Mouse (Mus musculus) midbrain, embryonic 14.5 days (tissue): Measurements from ENCODE around the gene Ints1. TPM values are rescaled to one million over a fixed set of nuclear protein-coding genes. Genes with fewer than 3 reads are reported as not detected.

ENCODE experiments used
- ATAC-seq: fragments of 200-750 bp; cut with Nextera tagmentation; 2 replicates; pipeline ENCODE4 v1.8.0; 2017; ENCODE audit warnings: moderate number of reproducible peaks, moderate library complexity; ENCODE audit not compliant: low FRiP score, low TSS enrichment
- DNase-seq: peaks from one replicate; pipeline ENCODE4 v3.0.0-alpha.2; 2015
- H3K27ac ChIP-seq: fragments of 300-500 bp; sonication (generic); replicated peaks from 2 replicates; pipeline ENCODE4 v1.5.1; 2014; ENCODE audit warnings: mild to moderate bottlenecking, low read depth, low read length, moderate library complexity
- H3K27me3 ChIP-seq: fragments of 300-500 bp; sonication (generic); 2 replicates; pipeline ENCODE4 v1.6.1; 2014; ENCODE audit warnings: low read length, control low read depth, mixed read lengths; ENCODE audit not compliant: control insufficient read depth, insufficient read depth
- H3K36me3 ChIP-seq: fragments of 300-500 bp; sonication (generic); 2 replicates; pipeline ENCODE4 v1.6.1; 2014; ENCODE audit warnings: low read length, control low read depth; ENCODE audit not compliant: control insufficient read depth, insufficient read depth
- H3K4me1 ChIP-seq: fragments of 300-500 bp; sonication (generic); 2 replicates; pipeline ENCODE4 v1.6.1; 2014; ENCODE audit warnings: mild to moderate bottlenecking, antibody characterized with exemption, low read length, control low read depth; ENCODE audit not compliant: control insufficient read depth, insufficient read depth
- H3K4me2 ChIP-seq: fragments of 300-500 bp; sonication (generic); 2 replicates; pipeline ENCODE4 v1.6.1; 2014; ENCODE audit warnings: mild to moderate bottlenecking, low read length, moderate library complexity
- H3K4me3 ChIP-seq: fragments of 300-500 bp; sonication (generic); replicated peaks from 2 replicates; pipeline ENCODE4 v1.5.1; 2014; ENCODE audit warnings: low read depth, low read length
- H3K9ac ChIP-seq: fragments of 300-500 bp; sonication (generic); replicated peaks from 2 replicates; pipeline ENCODE4 v1.6.1; 2014; ENCODE audit warnings: mild to moderate bottlenecking, low read length, moderate library complexity
- H3K9me3 ChIP-seq: fragments of 300-500 bp; sonication (generic); 2 replicates; pipeline ENCODE4 v1.6.1; 2016; ENCODE audit warnings: low read length, control low read depth, mixed read lengths; ENCODE audit not compliant: control insufficient read depth
- WGBS: fragments of 180-500 bp; shearing (Covaris S2); extraction: QIAGEN DNeasy Blood & Tissue Kit; methylation state at CpG from one replicate; pipeline ENCODE4 v1.1.7; 2014; 5-methylcytosine and 5-hydroxymethylcytosine counted together
- polyA plus RNA-seq: library from polyadenylated mRNA; unstranded; fragments of >200 nt; fragmentation: Nextera tagmentation; extraction: Ambion mirVana; gene quantifications from 2 replicates; pipeline ENCODE4 v1.2.1, GENCODE M21; 2014

The Ints1 gene
- polyA plus RNA-seq, 1 experiment from 2014 or later, result 44.7 TPM

- peak within 1 kb of the TSS; percentile 58 for H3K9ac ChIP-seq
- no peaks in the 10 kb centered on the region for H3K36me3 ChIP-seq
- H3K27ac ChIP-seq, result peak within 1 kb of the TSS; percentile 55; the same call in 1 of the 2 replicates
- DNase-seq (peak; percentile 94), ATAC-seq (peak; percentile 95)
- peaks cover 35% of the 10 kb centered on the region for H3K4me1 ChIP-seq
- no peaks in the 10 kb centered on the region for H3K27me3 ChIP-seq
- peak within 1 kb of the TSS; percentile 46 for H3K4me3 ChIP-seq
- 6% methylated on average over 50 of the region's 50 CpGs for WGBS
- H3K4me2 ChIP-seq, result peak within 1 kb of the TSS; percentile 88
- H3K9me3 ChIP-seq, result no peaks in the 10 kb centered on the region
Measured at GRCm38 (mm10) chr5:139735677-139736503, 39.6 kb downstream of the Ints1 start, which contains the start of gene Micall2. Gene Micall2, minus strand, starts transcription at chr5:139736336.

GRCm38 (mm10) chr5:139734746-139735145 lies 40.7 kb downstream of the Ints1 start:
- no peak overlapping the region for H3K4me3 ChIP-seq

GRCm38 (mm10) chr5:139734016-139734415 lies 41.5 kb downstream of the Ints1 start:
- H3K27me3 ChIP-seq, result no peaks in the 10 kb centered on the region
- no peak for ATAC-seq
- no peak overlapping the region for H3K9ac ChIP-seq
- H3K4me3 ChIP-seq, result no peak overlapping the region
- H3K4me1 ChIP-seq, result peaks cover 35% of the 10 kb centered on the region
- WGBS, result 86% methylated on average over 3 of the region's 3 CpGs
- H3K9me3 ChIP-seq, result no peaks in the 10 kb centered on the region
- no peak overlapping the region for H3K27ac ChIP-seq
- H3K36me3 ChIP-seq, result no peaks in the 10 kb centered on the region
- DNase-seq, result no peak
- no peak overlapping the region for H3K4me2 ChIP-seq

More at GRCm38 (mm10) chr5:139734746-139735145, 40.7 kb downstream of the Ints1 start:
- Histone ChIP-seq H3K4me1 (peaks cover 35% of the 10 kb centered on the region), H3K4me2 (peak overlapping the region; percentile 88), H3K27ac (no peak overlapping the region), H3K36me3 (no peaks in the 10 kb centered on the region), H3K27me3 (no peaks in the 10 kb centered on the region), H3K9ac (no peak overlapping the region), H3K9me3 (no peaks in the 10 kb centered on the region)
- DNase-seq (no peak), ATAC-seq (no peak)
- 89% methylated on average over 7 of the region's 7 CpGs for WGBS

GRCm38 (mm10) chr5:139732634-139733107 lies 42.8 kb downstream of the Ints1 start:
- no peak overlapping the region for H3K9ac ChIP-seq
- no peaks in the 10 kb centered on the region for H3K27me3 ChIP-seq
- no peak overlapping the region for H3K4me2 ChIP-seq
- H3K4me1 ChIP-seq, result peaks cover 35% of the 10 kb centered on the region
- H3K4me3 ChIP-seq, result no peak overlapping the region
- ATAC-seq, result no peak
- H3K27ac ChIP-seq, result no peak overlapping the region
- WGBS, result 87% methylated on average over 11 of the region's 11 CpGs
- H3K9me3 ChIP-seq, result no peaks in the 10 kb centered on the region
- H3K36me3 ChIP-seq, result no peaks in the 10 kb centered on the region
- no peak for DNase-seq

GRCm38 (mm10) chr5:139730712-139731486 lies 44.6 kb downstream of the Ints1 start:
- Histone ChIP-seq H3K9ac (0 out of 2 replicates have a peak overlapping the region, but pooled peaks have one; percentile 16), H3K9me3 (no peaks in the 10 kb centered on the region), H3K4me1 (peaks cover 30% of the 10 kb centered on the region), H3K4me3 (no peak overlapping the region), H3K4me2 (no peak overlapping the region), H3K36me3 (no peaks in the 10 kb centered on the region), H3K27ac (0 out of 2 replicates have a peak overlapping the region, but pooled peaks have one; percentile 20), H3K27me3 (no peaks in the 10 kb centered on the region)
- WGBS, result 59% methylated on average over 8 of the region's 8 CpGs
- ATAC-seq, result no peak
- no peak for DNase-seq

DNA sequence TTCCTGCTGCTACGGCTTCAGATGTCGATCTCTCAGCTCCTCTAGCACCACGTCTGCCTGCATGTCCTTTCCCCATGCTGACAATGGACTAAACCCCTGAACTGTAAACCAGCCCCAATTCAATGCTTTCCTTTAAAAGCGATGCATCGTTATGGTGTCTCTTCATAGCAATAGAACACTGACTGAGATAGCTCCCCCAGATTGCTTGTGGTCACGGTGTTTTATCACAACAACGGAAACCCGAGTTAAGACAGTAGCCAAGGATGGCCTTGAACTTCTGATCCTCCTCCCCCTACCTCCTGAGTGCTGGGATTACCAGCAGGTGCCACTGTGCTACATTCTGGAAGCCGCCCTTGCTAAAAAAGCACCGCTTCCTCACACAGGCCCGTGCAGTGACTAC lies 48.2 kb downstream of the Ints1 start:
- Histone ChIP-seq H3K4me2 (no peak overlapping the region), H3K27ac (no peak overlapping the region), H3K27me3 (no peaks in the 10 kb centered on the region), H3K9me3 (no peaks in the 10 kb centered on the region), H3K9ac (no peak overlapping the region), H3K36me3 (no peaks in the 10 kb centered on the region), H3K4me1 (peaks cover 6% of the 10 kb centered on the region; the same call in 1 of the 2 replicates), H3K4me3 (no peak overlapping the region)
- WGBS, result 88% methylated on average over 11 of the region's 11 CpGs
- ATAC-seq, result no peak
- DNase-seq, result no peak

DNA sequence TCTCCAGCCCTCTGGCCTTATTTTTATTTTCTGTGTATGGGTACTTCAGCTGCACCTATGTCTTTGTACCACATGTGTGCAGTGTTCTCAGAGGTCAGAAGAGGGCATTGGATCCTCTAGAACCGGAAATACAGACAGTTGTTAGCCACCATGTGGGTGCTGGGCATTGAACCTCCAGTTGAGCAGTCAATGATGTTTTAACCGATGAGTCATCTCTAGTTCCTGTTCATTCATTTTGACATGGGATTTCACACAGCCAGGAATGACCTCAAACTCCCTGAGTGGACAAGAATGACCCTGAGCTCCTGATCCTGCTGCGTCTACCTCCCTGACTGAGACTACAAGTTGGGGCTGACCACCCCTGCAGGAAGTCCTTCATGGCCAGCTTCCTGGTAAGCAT lies 49.3 kb downstream of the Ints1 start:
- no peak for ATAC-seq
- Histone ChIP-seq H3K36me3 (no peaks in the 10 kb centered on the region), H3K4me2 (no peak overlapping the region), H3K4me1 (peaks cover 4% of the 10 kb centered on the region; the same call in 1 of the 2 replicates), H3K9ac (no peak overlapping the region), H3K9me3 (no peaks in the 10 kb centered on the region), H3K27ac (no peak overlapping the region), H3K4me3 (no peak overlapping the region), H3K27me3 (no peaks in the 10 kb centered on the region)
- DNase-seq, result no peak
- 94% methylated on average over 3 of the region's 3 CpGs for WGBS

GRCm38 (mm10) chr5:139724336-139725116 lies 50.9 kb downstream of the Ints1 start:
- DNase-seq (no peak), ATAC-seq (no peak)
- 61% methylated on average over 10 of the region's 10 CpGs for whole genome bisulfite sequencing
- H3K27ac ChIP-seq, result no peak overlapping the region
- H3K9me3 ChIP-seq, result no peaks in the 10 kb centered on the region
- H3K4me3 ChIP-seq, result no peak overlapping the region
- H3K4me1 ChIP-seq, result no peaks in the 10 kb centered on the region
- no peak overlapping the region for H3K4me2 ChIP-seq
- no peaks in the 10 kb centered on the region for H3K27me3 ChIP-seq
- H3K9ac ChIP-seq, result no peak overlapping the region
- no peaks in the 10 kb centered on the region for H3K36me3 ChIP-seq
